In genomic region chr14:12821831-12822490, GRCm38 (mm10) we compare ENCODE assay signal across 9 mouse cellular contexts. TPM values are rescaled to one million over a fixed set of nuclear protein-coding genes. Genes with fewer than 3 reads are reported as not detected.
DNase-seq lines count a peak whose midpoint lies in the region; ATAC-seq and TF ChIP-seq lines count a peak whose summit lies in the region.
"Had no signal": no experiment of that assay in that cellular context is flagged by ENCODE, and none has a peak within 500 bp of the region (broad histone marks: within the 10 kb centered on the region; RNA-seq: fewer than 3 reads in every experiment).

No protein-coding gene starts in this region.

- no peak overlapping the region for H3K27ac ChIP-seq in bone marrow macrophage, adult 2 months (ENCODE audit: insufficient read depth, low read depth, low read length)
- H3K27ac ChIP-seq in embryonic facial prominence, embryonic 15.5 days (replicated peaks): peak overlapping the region; percentile 31; the same call in 1 of the 2 replicates
- H3K27ac ChIP-seq in hindbrain, embryonic 11.5 days (ENCODE audit: low read depth, low read length): peak overlapping the region; percentile 96
- H3K27ac ChIP-seq in limb, embryonic 10.5 days: peak overlapping the region; percentile 63
- peak overlapping the region; percentile 97 for H3K27ac ChIP-seq in olfactory bulb, adult 2 months (ENCODE audit: insufficient read depth, low read depth, low read length)

- no peaks in the 10 kb centered on the region for H3K9me3 ChIP-seq in embryonic facial prominence, embryonic 15.5 days (replicated peaks)
- H3K9me3 ChIP-seq in hindbrain, embryonic 11.5 days (ENCODE audit: control insufficient read depth, low read length): no peaks in the 10 kb centered on the region
- no peaks in the 10 kb centered on the region for H3K9me3 ChIP-seq in limb, embryonic 10.5 days (replicated peaks)

- ATAC-seq in embryonic facial prominence, embryonic 15.5 days (ENCODE audit: insufficient number of reproducible peaks, low FRiP score, low TSS enrichment, low read depth): peak; percentile 86
- peak; percentile 84 for ATAC-seq in hindbrain, embryonic 11.5 days (ENCODE audit: low FRiP score)

- no peaks in the 10 kb centered on the region for H3K36me3 ChIP-seq in embryonic facial prominence, embryonic 15.5 days
- H3K36me3 ChIP-seq in hindbrain, embryonic 11.5 days (ENCODE audit: control insufficient read depth, insufficient read depth, low read length): no peaks in the 10 kb centered on the region
- H3K36me3 ChIP-seq in limb, embryonic 10.5 days: no peaks in the 10 kb centered on the region

- peak; percentile 9 to 14 for DNase-seq in heart, adult 18-20 months
- DNase-seq in heart, adult 9 months (ENCODE audit: low spot score in 2 of 2): no peak
- peak; percentile 80 for DNase-seq in hindbrain, embryonic 11.5 days (ENCODE audit: low spot score)
- peak; percentile 70 for DNase-seq in limb, embryonic 10.5 days (ENCODE audit: low spot score)
- DNase-seq in urinary bladder, postnatal 25 days (ENCODE audit: low spot score): no peak

- H3K4me3 ChIP-seq in bone marrow macrophage, adult 2 months (ENCODE audit: insufficient read depth, low read length): peak overlapping the region; percentile 26; the same call in 1 of the 2 replicates
- H3K4me3 ChIP-seq in embryonic facial prominence, embryonic 15.5 days (replicated peaks): peak overlapping the region; percentile 49
- peak overlapping the region; percentile 83 for H3K4me3 ChIP-seq in hindbrain, embryonic 11.5 days (ENCODE audit: low read depth, low read length)
- H3K4me3 ChIP-seq in limb, embryonic 10.5 days: peak overlapping the region; percentile 65
- peak overlapping the region; percentile 75 for H3K4me3 ChIP-seq in olfactory bulb, adult 2 months (ENCODE audit: insufficient read depth, low read depth, low read length)

- no peak for TF ChIP-seq POLR2A in bone marrow macrophage, adult 2 months (IDR thresholded peaks at IDR 0.05; ENCODE audit: borderline replicate concordance, low read depth, low read length)
- TF ChIP-seq POLR2A in olfactory bulb, adult 2 months (IDR thresholded peaks at IDR 0.05; ENCODE audit: insufficient read depth, low read depth, low read length): peak; percentile 59; the same call in 1 of the 2 replicates

- 0 out of 2 replicates have a peak overlapping the region, but pooled peaks have one; percentile 2 for H3K9ac ChIP-seq in embryonic facial prominence, embryonic 15.5 days
- H3K9ac ChIP-seq in hindbrain, embryonic 11.5 days (ENCODE audit: low read depth, low read length): peak overlapping the region; percentile 94

- WGBS in embryonic facial prominence, embryonic 15.5 days: under 1% methylated on average over 55 of the region's 58 CpGs
- under 1% methylated on average over 56 of the region's 58 CpGs for WGBS in hindbrain, embryonic 11.5 days
- 0% methylated on average over 58 of the region's 58 CpGs for WGBS in limb, embryonic 10.5 days
- under 1% methylated on average over 58 of the region's 58 CpGs for WGBS in olfactory bulb, adult 2 months

- H3K4me2 ChIP-seq in embryonic facial prominence, embryonic 15.5 days (replicated peaks): peak overlapping the region; percentile 91
- peak overlapping the region; percentile 86 for H3K4me2 ChIP-seq in hindbrain, embryonic 11.5 days (replicated peaks; ENCODE audit: low read depth, low read length)

- no peaks in the 10 kb centered on the region for H3K4me1 ChIP-seq in bone marrow macrophage, adult 2 months (ENCODE audit: control insufficient read depth, insufficient read depth, low read length)
- peaks cover 18% of the 10 kb centered on the region for H3K4me1 ChIP-seq in embryonic facial prominence, embryonic 15.5 days
- H3K4me1 ChIP-seq in hindbrain, embryonic 11.5 days (replicated peaks; ENCODE audit: control insufficient read depth, insufficient read depth, low read length): no peaks in the 10 kb centered on the region
- H3K4me1 ChIP-seq in limb, embryonic 10.5 days: peaks cover 20% of the 10 kb centered on the region
- no peaks in the 10 kb centered on the region for H3K4me1 ChIP-seq in olfactory bulb, adult 2 months (ENCODE audit: control insufficient read depth, insufficient read depth, low read length)

- peaks cover 25% of the 10 kb centered on the region for H3K27me3 ChIP-seq in embryonic facial prominence, embryonic 15.5 days
- H3K27me3 ChIP-seq in hindbrain, embryonic 11.5 days (ENCODE audit: control insufficient read depth, insufficient read depth, low read length): no peaks in the 10 kb centered on the region
- H3K27me3 ChIP-seq in limb, embryonic 10.5 days (ENCODE audit: low read depth, poor library complexity, severe bottlenecking): peaks cover 27% of the 10 kb centered on the region

- no peak for TF ChIP-seq CTCF in bone marrow macrophage, adult 2 months (IDR thresholded peaks at IDR 0.05; ENCODE audit: low read depth, low read length)
- no peak for TF ChIP-seq CTCF in olfactory bulb, adult 2 months (IDR thresholded peaks at IDR 0.05; ENCODE audit: insufficient read depth, low read depth, low read length)

RNA-seq across cellular contexts. Expression of gene Cadps, which starts 0.9 kb away (rescaled TPM):
- total RNA-seq in heart, adult 18-20 months (2021): under 1 TPM in 1 of 2 experiments, not detected in 1; 0.15 TPM
- not detected in 2 replicates for polyA plus RNA-seq in bone marrow macrophage, adult 2 months (2012; ENCODE audit: insufficient read depth, insufficient read length, missing spikeins)
- polyA plus RNA-seq in embryonic facial prominence, embryonic 15.5 days (2015; fragmentation: Nextera tagmentation; extraction: Ambion mirVana): 1.4 and 1.7 TPM in 2 replicates
- 21.0 and 24.3 TPM in 2 replicates for polyA plus RNA-seq in hindbrain, embryonic 11.5 days (2014; fragmentation: Nextera tagmentation; extraction: Ambion mirVana)
- polyA plus RNA-seq in limb, embryonic 10.5 days (2016; fragmentation: Nextera tagmentation; extraction: Ambion mirVana): 0.19 and 0.23 TPM in 2 replicates
- 92.7 and 194 TPM in 2 replicates for polyA plus RNA-seq in olfactory bulb, adult 2 months (2012; ENCODE audit: insufficient read depth, insufficient read length, low replicate concordance, missing spikeins)
- polyA plus RNA-seq: C2C12 had no signal

Comparison
In these comparisons a context has a peak if more than half of its experiments do, and no peak if none do; other contexts are left out.
1. DNase-seq: peak in heart, adult 18-20 months (2 of 2), hindbrain, embryonic 11.5 days (single experiment) and limb, embryonic 10.5 days (single experiment); none in heart, adult 9 months (0 of 2) and urinary bladder, postnatal 25 days (single experiment).
2. H3K4me3 ChIP-seq: peak in every context shown above with its lines; median percentile 83 in hindbrain, embryonic 11.5 days; 75 in olfactory bulb, adult 2 months; 65 in limb, embryonic 10.5 days; 49 in embryonic facial prominence, embryonic 15.5 days; 26 in bone marrow macrophage, adult 2 months.